Mouse (Mus musculus) limb, embryonic 15.5 days (tissue): ENCODE measurements around the gene Atp6ap1l. TPM values are rescaled to one million over a fixed set of nuclear protein-coding genes. Genes with fewer than 3 reads are reported as not detected.
A peak's percentile ranks its signal among the peaks of the same experiment; 100 is the strongest.

Experiments used
- ATAC-seq: fragments of 200-750 bp; cut with Nextera tagmentation; 2 replicates; pipeline ENCODE4 v1.8.0; 2017; ENCODE audit warnings: low read depth, moderate TSS enrichment; ENCODE audit not compliant: insufficient number of reproducible peaks, low FRiP score, low TSS enrichment
- H3K27ac ChIP-seq: fragments of 300-500 bp; sonication (generic); 2 replicates; pipeline ENCODE4 v1.5.1; 2015; ENCODE audit warnings: moderate library complexity, mild to moderate bottlenecking, inconsistent platforms
- H3K27me3 ChIP-seq: fragments of 300-500 bp; sonication (generic); 2 replicates; pipeline ENCODE4 v1.6.1; 2015; ENCODE audit warnings: inconsistent platforms
- H3K36me3 ChIP-seq: fragments of 300-500 bp; sonication (generic); 2 replicates; pipeline ENCODE4 v1.6.1; 2015; ENCODE audit warnings: inconsistent platforms
- H3K4me1 ChIP-seq: fragments of 300-500 bp; sonication (generic); 2 replicates; pipeline ENCODE4 v1.6.1; 2015; ENCODE audit warnings: inconsistent platforms
- H3K4me2 ChIP-seq: fragments of 300-500 bp; sonication (generic); 2 replicates; pipeline ENCODE4 v1.6.1; 2015; ENCODE audit warnings: mild to moderate bottlenecking, inconsistent platforms
- H3K4me3 ChIP-seq: fragments of 300-500 bp; sonication (generic); 2 replicates; pipeline ENCODE4 v1.5.1; 2015; ENCODE audit warnings: mild to moderate bottlenecking, inconsistent platforms
- H3K9ac ChIP-seq: fragments of 300-500 bp; sonication (generic); 2 replicates; pipeline ENCODE4 v1.6.1; 2015; ENCODE audit warnings: inconsistent platforms
- H3K9me3 ChIP-seq: fragments of 300-500 bp; sonication (generic); 2 replicates; pipeline ENCODE4 v1.6.1; 2016; ENCODE audit warnings: inconsistent platforms
- WGBS: fragments of 180-500 bp; shearing (Covaris S2); methylation state at CpG from one replicate; pipeline ENCODE4 v1.1.7; 2015; 5-methylcytosine and 5-hydroxymethylcytosine counted together
- polyA plus RNA-seq: library from polyadenylated mRNA; unstranded; fragments of >200 nt; fragmentation: Nextera tagmentation; extraction: Ambion mirVana; gene quantifications from 2 replicates; pipeline ENCODE4 v1.2.1, GENCODE M21; 2015

Gene Atp6ap1l
- polyA plus RNA-seq, 1 experiment from 2014 or later: not detected

DNA sequence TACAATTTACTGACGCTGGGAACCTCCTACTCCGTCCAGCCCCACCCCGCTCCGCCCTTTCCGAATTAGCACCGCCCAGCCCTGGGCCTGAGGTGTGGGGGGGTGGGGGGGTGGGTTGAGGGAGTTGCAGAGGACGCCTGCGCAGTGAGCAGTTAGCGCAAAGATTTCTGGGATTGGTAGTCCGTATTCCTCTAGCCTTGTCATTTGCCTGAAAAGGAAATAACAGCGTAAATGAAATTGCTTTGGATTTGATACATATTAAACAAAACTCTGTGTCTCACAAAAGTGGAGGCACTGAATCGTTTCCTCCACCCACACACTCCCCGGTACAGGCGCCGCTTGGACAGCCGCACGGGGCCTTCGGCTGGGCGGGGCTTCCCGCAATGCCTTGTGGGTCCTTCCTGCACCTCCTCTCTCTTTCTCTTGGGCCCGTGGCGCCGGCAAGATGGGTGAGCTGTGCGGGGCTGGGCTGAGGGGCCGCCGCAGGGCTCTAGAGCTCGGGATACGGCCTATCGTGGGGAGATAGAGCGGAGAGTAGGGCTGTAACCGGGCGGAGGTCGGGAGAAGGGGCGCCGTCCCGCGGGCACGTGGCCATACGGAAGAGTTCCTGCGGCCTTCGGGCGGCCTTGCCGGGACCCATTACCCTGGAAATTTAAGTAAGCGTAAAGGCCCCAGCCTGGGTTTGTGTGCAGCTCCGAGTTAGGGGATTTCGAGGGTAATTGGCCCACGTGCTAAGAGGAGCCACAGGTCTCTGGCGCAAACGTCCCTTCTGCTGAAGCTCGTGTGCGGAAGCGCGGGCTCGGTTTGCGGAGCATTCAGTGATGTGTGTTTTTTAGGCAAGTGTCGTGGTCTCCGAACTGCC, 17.8 kb upstream of the Atp6ap1l start, which contains the start of gene Rps23:
Gene Rps23, plus strand, starts transcription at position 208 of the 862 bp plus-strand sequence.
- peak within 1 kb of the TSS; percentile 88 for H3K9ac ChIP-seq
- peaks cover 29% of the 10 kb centered on the region for H3K36me3 ChIP-seq
- peak; percentile 99 for ATAC-seq
- 0 out of 2 replicates have a peak, but pooled peaks cover 4% of the 10 kb centered on the region for H3K4me1 ChIP-seq
- no peaks in the 10 kb centered on the region for H3K9me3 ChIP-seq
- H3K4me3 ChIP-seq: peak within 1 kb of the TSS; percentile 93
- H3K4me2 ChIP-seq: peak within 1 kb of the TSS; percentile 56
- no peaks in the 10 kb centered on the region for H3K27me3 ChIP-seq
- H3K27ac ChIP-seq: peak within 1 kb of the TSS; percentile 85
- under 1% methylated on average over 57 of the region's 57 CpGs for WGBS

DNA sequence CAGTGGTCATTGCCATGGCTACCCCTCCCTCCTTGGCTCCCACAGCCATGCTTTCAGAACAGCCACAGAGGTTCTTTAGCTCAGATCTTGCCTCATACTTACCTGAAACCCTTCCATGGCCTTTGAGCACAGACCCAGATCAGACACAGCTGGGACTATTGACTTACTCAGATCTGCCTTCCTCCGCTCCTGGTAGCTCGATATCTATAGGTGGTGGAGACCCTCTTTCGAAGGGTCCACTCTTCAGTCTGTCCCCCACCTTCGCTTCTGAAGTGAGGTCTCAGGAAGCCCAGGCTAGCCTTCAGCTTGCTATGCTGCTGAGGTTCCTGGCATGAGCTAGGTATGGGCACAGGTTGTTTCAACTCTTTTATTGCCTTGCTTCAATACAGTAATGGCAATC, 9.6 kb upstream of the Atp6ap1l start:
- H3K9ac ChIP-seq: no peak overlapping the region
- ATAC-seq: no peak
- no peaks in the 10 kb centered on the region for H3K27me3 ChIP-seq
- no peaks in the 10 kb centered on the region for H3K9me3 ChIP-seq
- no peak overlapping the region for H3K27ac ChIP-seq
- WGBS: 91% methylated on average over 4 of the region's 4 CpGs
- H3K4me2 ChIP-seq: no peak overlapping the region
- no peaks in the 10 kb centered on the region for H3K36me3 ChIP-seq
- no peaks in the 10 kb centered on the region for H3K4me1 ChIP-seq
- no peak overlapping the region for H3K4me3 ChIP-seq

DNA sequence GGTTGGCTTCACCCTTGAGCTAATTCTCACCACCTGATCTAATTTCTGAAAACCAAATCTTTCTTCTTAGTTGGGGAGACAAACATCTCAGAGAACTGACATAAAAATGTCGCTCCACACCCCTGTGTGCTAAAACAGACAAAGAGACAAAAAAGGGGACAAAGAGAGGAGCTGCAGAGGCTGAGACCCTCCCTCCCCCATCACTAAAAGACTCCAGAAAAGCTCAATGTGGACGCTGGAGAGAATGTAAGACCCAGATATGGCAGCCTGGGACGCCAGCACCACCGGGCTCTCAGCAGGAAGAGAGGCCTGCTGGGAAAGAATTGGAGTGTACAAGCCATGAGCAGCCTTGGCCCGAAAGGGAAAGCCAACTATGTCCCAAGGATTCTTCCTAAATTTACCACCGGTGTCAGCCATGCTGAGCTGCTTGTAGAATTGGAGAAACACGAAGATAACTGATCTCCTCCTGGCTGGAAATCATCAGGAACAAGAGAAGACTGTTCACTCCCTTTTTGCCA, 8.6 kb upstream of the Atp6ap1l start:
- H3K4me3 ChIP-seq: no peak overlapping the region
- no peak overlapping the region for H3K4me2 ChIP-seq
- no peaks in the 10 kb centered on the region for H3K27me3 ChIP-seq
- ATAC-seq: no peak
- H3K27ac ChIP-seq: no peak overlapping the region
- no peaks in the 10 kb centered on the region for H3K36me3 ChIP-seq
- no peaks in the 10 kb centered on the region for H3K9me3 ChIP-seq
- H3K9ac ChIP-seq: no peak overlapping the region
- WGBS: 64% methylated on average over 7 of the region's 7 CpGs
- no peaks in the 10 kb centered on the region for H3K4me1 ChIP-seq

DNA sequence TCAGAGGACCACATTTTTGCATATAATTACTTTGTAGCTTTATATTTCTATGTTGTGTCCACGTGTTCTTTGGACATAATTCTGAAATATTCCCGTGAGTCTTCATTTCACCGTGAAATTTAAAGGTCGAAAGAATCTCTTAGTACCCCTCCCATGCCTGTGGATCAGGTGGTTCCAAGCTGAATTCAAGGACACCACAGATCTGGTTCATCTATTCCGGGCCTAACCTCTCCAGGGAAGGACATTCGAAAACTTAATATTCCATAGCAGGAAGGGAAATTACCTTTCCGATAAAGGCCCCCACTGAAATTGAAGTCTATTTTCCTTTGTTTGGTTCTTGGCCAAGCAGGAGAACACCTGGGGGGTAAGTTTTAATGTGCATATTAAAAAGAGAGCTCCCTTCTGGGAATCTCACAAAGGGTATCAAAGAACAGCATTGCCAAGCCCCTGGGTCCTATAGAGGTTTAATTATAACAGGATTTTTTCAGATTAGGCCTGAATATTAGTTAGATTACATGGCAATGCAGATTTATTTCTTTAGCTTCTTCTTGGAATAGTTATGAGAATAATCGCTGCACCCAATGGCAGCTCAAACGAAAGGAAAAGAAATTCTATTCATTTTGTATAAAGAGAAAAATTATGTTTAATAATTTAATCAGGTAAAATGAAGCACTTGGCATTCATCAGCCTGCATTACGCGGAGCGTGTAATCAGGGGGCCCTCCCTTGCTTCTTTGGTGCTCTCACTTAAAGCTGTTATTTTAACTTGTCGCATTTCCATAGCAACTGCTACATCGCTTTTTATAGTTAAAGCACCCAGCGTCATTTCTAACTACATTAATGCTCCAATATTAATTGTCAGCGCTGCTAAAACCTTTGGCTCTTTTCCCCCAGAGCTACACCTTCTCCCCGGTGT, 7.9 kb upstream of the Atp6ap1l start:
- Histone ChIP-seq H3K4me1 (no peaks in the 10 kb centered on the region), H3K9ac (no peak overlapping the region), H3K27ac (no peak overlapping the region), H3K4me2 (no peak overlapping the region), H3K36me3 (no peaks in the 10 kb centered on the region), H3K27me3 (no peaks in the 10 kb centered on the region), H3K4me3 (no peak overlapping the region), H3K9me3 (no peaks in the 10 kb centered on the region)
- WGBS: 67% methylated on average over 17 of the region's 17 CpGs
- no peak for ATAC-seq

DNA sequence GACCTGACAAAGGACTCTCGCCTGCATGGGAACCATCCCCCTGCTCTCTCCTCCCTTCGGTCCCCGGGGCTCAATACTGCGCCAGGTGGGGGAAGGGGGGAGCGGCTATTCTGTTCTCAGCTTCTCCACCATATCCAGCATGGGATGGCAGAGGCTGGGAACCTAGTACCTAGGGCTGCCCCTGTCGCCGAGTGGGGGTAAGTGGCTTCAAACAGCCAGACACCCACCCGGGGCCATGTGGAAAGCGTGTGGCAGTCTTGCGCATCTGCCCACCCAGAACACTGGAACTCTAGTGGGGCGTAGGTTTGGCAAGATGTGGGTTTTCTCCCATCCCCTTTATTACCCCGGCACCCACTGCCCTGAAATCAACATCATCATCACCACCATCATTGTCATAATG, 2.2 kb upstream of the Atp6ap1l start:
- H3K27ac ChIP-seq: no peak overlapping the region
- H3K27me3 ChIP-seq: no peaks in the 10 kb centered on the region
- no peak overlapping the region for H3K4me2 ChIP-seq
- no peak overlapping the region for H3K4me3 ChIP-seq
- H3K9me3 ChIP-seq: no peaks in the 10 kb centered on the region
- no peak overlapping the region for H3K9ac ChIP-seq
- 92% methylated on average over 12 of the region's 12 CpGs for WGBS
- no peaks in the 10 kb centered on the region for H3K4me1 ChIP-seq
- no peak for ATAC-seq
- no peaks in the 10 kb centered on the region for H3K36me3 ChIP-seq

DNA sequence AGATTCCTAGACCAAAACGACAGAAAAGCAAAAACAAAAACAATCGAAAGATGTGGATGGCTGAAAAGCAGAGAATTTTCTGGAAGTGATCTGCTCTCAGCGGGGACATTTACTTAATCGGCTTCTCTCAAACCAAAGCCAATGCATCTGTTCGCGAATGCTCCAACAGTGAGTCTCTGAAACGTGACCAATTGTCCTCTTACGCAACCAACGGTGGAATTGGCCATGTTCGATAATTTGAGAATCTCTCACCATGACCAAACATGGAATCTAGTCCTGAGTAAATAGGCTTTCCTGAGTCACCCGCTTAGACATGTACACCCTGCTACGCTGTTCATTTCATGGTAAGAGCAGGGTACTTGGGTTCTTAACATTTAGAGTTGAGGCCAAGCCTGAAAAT, 8.3 kb downstream of the Atp6ap1l start:
- H3K27me3 ChIP-seq: no peaks in the 10 kb centered on the region
- no peak for ATAC-seq
- H3K4me2 ChIP-seq: no peak overlapping the region
- no peak overlapping the region for H3K4me3 ChIP-seq
- H3K9ac ChIP-seq: no peak overlapping the region
- H3K4me1 ChIP-seq: no peaks in the 10 kb centered on the region
- no peaks in the 10 kb centered on the region for H3K9me3 ChIP-seq
- H3K27ac ChIP-seq: no peak overlapping the region
- no peaks in the 10 kb centered on the region for H3K36me3 ChIP-seq
- 91% methylated on average over 12 of the region's 12 CpGs for WGBS

DNA sequence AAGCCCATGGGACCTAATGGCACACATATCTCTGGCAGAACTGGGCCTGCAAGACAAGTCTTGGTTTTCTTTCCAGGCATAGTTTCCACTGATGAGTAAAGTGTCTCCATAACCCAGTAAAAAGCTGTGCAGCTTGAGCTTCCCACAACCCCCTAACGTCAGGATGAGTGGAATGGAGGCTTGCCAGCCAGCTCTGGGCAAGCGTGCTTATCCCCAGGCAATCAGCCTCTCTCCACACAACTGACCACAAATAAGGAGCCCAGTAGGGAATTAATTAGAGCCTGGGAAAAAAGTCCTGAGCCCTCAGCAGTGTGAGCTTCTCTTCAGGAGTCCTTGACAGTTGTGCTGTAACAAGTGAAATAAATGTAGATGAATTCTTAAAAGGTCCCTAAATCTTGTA, 9.1 kb downstream of the Atp6ap1l start:
- ATAC-seq: no peak

DNA sequence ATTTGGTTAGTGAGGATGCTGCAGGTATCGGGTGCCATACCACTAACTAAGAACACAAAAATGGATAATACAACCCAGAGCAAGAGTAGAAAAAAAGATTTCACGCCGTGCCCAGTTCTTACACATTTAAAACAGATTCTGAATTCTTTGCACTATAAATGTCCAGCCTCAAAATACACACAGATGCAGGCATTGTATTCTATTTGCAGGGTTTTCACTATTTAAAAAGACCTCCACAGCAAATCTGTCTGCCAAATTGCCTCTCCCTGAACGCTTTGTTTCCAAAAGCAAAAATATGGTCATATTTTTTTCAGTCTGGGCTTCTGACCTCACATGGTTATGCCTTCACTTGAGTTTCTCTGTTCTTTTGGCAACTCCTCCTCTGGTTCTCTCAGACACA, 10.3 kb downstream of the Atp6ap1l start:
- WGBS: 68% methylated on average over 4 of the region's 4 CpGs
- Histone ChIP-seq H3K4me2 (no peak overlapping the region), H3K9me3 (no peaks in the 10 kb centered on the region), H3K27me3 (no peaks in the 10 kb centered on the region), H3K4me1 (no peaks in the 10 kb centered on the region), H3K27ac (no peak overlapping the region), H3K36me3 (no peaks in the 10 kb centered on the region), H3K9ac (no peak overlapping the region), H3K4me3 (no peak overlapping the region)
- no peak for ATAC-seq

More for the DNA sequence above, 9.1 kb downstream of the Atp6ap1l start:
- Histone ChIP-seq H3K4me3 (no peak overlapping the region), H3K27ac (no peak overlapping the region), H3K9ac (no peak overlapping the region), H3K4me2 (no peak overlapping the region), H3K4me1 (no peaks in the 10 kb centered on the region), H3K27me3 (no peaks in the 10 kb centered on the region), H3K36me3 (no peaks in the 10 kb centered on the region), H3K9me3 (no peaks in the 10 kb centered on the region)
- WGBS: 43% methylated on average over 2 of the region's 2 CpGs

DNA sequence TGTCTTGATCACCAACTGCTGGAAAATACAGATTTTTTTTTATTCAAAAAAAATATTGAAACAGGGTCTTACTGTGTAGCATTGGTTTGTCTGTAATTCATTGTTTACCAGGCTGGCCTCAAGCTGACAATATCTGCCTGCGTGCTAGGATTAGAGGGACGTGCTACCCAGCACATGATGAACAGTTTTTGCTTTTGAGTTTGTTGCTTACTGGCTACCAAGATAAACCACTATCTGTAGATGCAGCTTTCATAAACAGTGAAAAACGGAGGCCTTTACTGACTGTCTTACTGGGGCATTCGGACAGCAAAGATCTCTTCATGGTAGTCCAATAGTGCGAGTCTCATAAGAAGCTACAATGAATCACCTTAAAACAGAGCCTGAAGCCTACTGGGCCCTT, 15.0 kb downstream of the Atp6ap1l start:
- Histone ChIP-seq H3K27ac (no peak overlapping the region), H3K4me2 (no peak overlapping the region), H3K9ac (no peak overlapping the region), H3K4me1 (peaks cover 8% of the 10 kb centered on the region), H3K27me3 (no peaks in the 10 kb centered on the region), H3K9me3 (no peaks in the 10 kb centered on the region), H3K4me3 (no peak overlapping the region), H3K36me3 (no peaks in the 10 kb centered on the region)
- ATAC-seq: no peak
- WGBS: 90% methylated on average over 5 of the region's 5 CpGs

DNA sequence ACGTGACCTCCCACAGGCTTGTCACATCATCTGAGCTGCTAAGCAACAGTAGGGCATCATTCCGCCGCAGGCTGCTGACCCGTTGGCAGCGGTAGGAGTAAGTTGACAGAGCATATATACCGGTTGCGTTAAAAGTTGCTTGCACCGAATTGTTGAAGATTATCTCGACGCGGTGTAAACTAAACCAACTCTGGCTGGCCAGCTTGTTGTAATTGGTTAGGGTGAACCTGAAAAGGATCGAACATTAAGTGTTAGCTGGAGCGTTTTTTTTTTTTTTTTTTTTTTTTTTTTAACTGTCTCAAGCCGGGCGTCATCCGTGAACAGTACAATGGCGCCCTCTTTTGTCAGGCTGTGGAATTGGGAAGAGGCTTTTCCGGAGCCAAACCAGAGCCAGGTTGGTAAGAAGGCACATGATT, 18.6 kb downstream of the Atp6ap1l start:
- WGBS: under 1% methylated on average over 18 of the region's 18 CpGs
- H3K4me3 ChIP-seq: peak overlapping the region; percentile 43
- H3K9me3 ChIP-seq: no peaks in the 10 kb centered on the region
- H3K27me3 ChIP-seq: no peaks in the 10 kb centered on the region
- peaks cover 10% of the 10 kb centered on the region for H3K4me1 ChIP-seq
- no peaks in the 10 kb centered on the region for H3K36me3 ChIP-seq
- ATAC-seq: no peak
- H3K27ac ChIP-seq: no peak overlapping the region
- no peak overlapping the region for H3K9ac ChIP-seq
- peak overlapping the region; percentile 58 for H3K4me2 ChIP-seq

DNA sequence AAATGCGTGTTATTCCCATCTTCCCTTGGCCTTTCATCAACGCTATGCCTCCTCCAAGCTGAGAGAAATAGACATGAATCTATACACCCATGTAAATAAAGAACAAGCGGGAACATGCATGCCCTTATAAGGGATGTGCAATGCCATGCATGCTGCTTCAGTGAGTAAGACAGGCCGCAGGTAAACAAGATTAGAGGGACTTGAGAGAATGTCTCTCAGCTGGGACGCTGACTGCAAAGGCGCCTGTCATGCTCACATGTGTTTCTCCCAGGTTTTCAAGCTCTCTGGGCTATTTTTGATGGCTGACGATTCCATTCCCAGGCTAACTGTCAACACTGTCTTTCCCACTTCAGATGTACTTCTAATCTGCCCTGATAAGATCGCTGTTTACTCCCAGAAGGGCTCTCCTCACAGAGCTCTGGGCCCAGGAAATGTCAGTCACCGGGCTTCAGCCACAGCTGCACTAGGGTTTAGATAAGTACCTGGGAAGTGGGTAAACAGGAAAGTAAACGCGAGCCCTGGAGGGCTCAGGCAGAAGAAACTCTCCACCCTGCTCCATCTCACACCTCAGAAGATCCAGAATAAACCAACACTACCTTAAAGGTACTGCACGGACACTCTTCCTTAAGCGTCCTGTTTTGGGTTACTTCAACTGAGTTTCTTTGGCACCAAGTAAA, 19.2 kb downstream of the Atp6ap1l start:
- 38% methylated on average over 13 of the region's 13 CpGs for WGBS
- no peak overlapping the region for H3K27ac ChIP-seq
- no peaks in the 10 kb centered on the region for H3K27me3 ChIP-seq
- H3K36me3 ChIP-seq: no peaks in the 10 kb centered on the region
- ATAC-seq: no peak
- H3K4me3 ChIP-seq: peak overlapping the region; percentile 43
- no peak overlapping the region for H3K9ac ChIP-seq
- no peaks in the 10 kb centered on the region for H3K9me3 ChIP-seq
- H3K4me2 ChIP-seq: peak overlapping the region; percentile 58
- H3K4me1 ChIP-seq: peaks cover 10% of the 10 kb centered on the region
